Mouse (Mus musculus): ENCODE results near the gene Sp2. TPM values are rescaled to one million over a fixed set of nuclear protein-coding genes. Genes with fewer than 3 reads are reported as not detected.
A peak's percentile ranks its signal among the peaks of the same experiment; 100 is the strongest.

Sp2 gene
- total and polyA plus RNA-seq, 2 experiments from 2014 or later: 5.2 to 13.7 TPM

- DNase-seq (ENCODE audit: low spot score) (no peak), ATAC-seq (ENCODE audit: low FRiP score) (no peak)
- Histone ChIP-seq H3K36me3 (ENCODE audit: insufficient read depth, low read length) (no peaks in the 10 kb centered on the region), H3K9me3 (ENCODE audit: low read length) (no peaks in the 10 kb centered on the region), H3K27ac (ENCODE audit: low read depth, low read length) (no peak overlapping the region), H3K4me1 (ENCODE audit: insufficient read depth, low read length) (peaks cover 5% of the 10 kb centered on the region; the same call in 1 of the 2 replicates), H3K4me2 (ENCODE audit: low read depth, low read length, poor library complexity, severe bottlenecking) (no peak overlapping the region), H3K27me3 (ENCODE audit: insufficient read depth, low read length) (no peaks in the 10 kb centered on the region), H3K9ac (replicated peaks; ENCODE audit: low read length, poor library complexity, severe bottlenecking) (no peak overlapping the region), H3K4me3 (ENCODE audit: low read depth, low read length) (no peak overlapping the region)
- WGBS: 61% methylated on average over 6 of the region's 6 CpGs
- TF ChIP-seq CTCF (IDR thresholded peaks at IDR 0.05): no peak
Measured at GRCm38 (mm10) chr11:96919003-96919402, 63.8 kb downstream of the Sp2 start.

GRCm38 (mm10) chr11:96917415-96917814, 65.3 kb downstream of the Sp2 start:
- H3K27me3 ChIP-seq (ENCODE audit: insufficient read depth, low read length): no peaks in the 10 kb centered on the region
- H3K9ac ChIP-seq (replicated peaks; ENCODE audit: low read length, poor library complexity, severe bottlenecking): no peak overlapping the region
- WGBS: 95% methylated on average over 6 of the region's 6 CpGs
- H3K4me3 ChIP-seq (ENCODE audit: low read depth, low read length): no peak overlapping the region
- no peak overlapping the region for H3K4me2 ChIP-seq (ENCODE audit: low read depth, low read length, poor library complexity, severe bottlenecking)
- H3K9me3 ChIP-seq (ENCODE audit: low read length): no peaks in the 10 kb centered on the region
- DNase-seq (ENCODE audit: low spot score): no peak
- H3K36me3 ChIP-seq (ENCODE audit: insufficient read depth, low read length): no peaks in the 10 kb centered on the region
- no peak for ATAC-seq (ENCODE audit: low FRiP score)
- peaks cover 5% of the 10 kb centered on the region; the same call in 1 of the 2 replicates for H3K4me1 ChIP-seq (ENCODE audit: insufficient read depth, low read length)
- no peak for TF ChIP-seq CTCF (IDR thresholded peaks at IDR 0.05)
- H3K27ac ChIP-seq (ENCODE audit: low read depth, low read length): no peak overlapping the region

GRCm38 (mm10) chr11:96916885-96917396, 65.8 kb downstream of the Sp2 start:
- WGBS: 28% methylated on average over 12 of the region's 13 CpGs
- peaks cover 5% of the 10 kb centered on the region; the same call in 1 of the 2 replicates for H3K4me1 ChIP-seq (ENCODE audit: insufficient read depth, low read length)
- no peak overlapping the region for H3K9ac ChIP-seq (replicated peaks; ENCODE audit: low read length, poor library complexity, severe bottlenecking)
- no peaks in the 10 kb centered on the region for H3K36me3 ChIP-seq (ENCODE audit: insufficient read depth, low read length)
- ATAC-seq (ENCODE audit: low FRiP score): no peak
- DNase-seq (ENCODE audit: low spot score): no peak
- H3K27me3 ChIP-seq (ENCODE audit: insufficient read depth, low read length): no peaks in the 10 kb centered on the region
- H3K9me3 ChIP-seq (ENCODE audit: low read length): no peaks in the 10 kb centered on the region
- peak overlapping the region; percentile 42 for H3K4me2 ChIP-seq (ENCODE audit: low read depth, low read length, poor library complexity, severe bottlenecking)
- peak overlapping the region; percentile 14; the same call in 1 of the 2 replicates for H3K4me3 ChIP-seq (ENCODE audit: low read depth, low read length)
- no peak for TF ChIP-seq CTCF (IDR thresholded peaks at IDR 0.05)
- no peak overlapping the region for H3K27ac ChIP-seq (ENCODE audit: low read depth, low read length)

- ATAC-seq (ENCODE audit: low FRiP score): peak; percentile 98
- peak; percentile 92 for TF ChIP-seq CTCF (IDR thresholded peaks at IDR 0.05)
- under 1% methylated on average over 55 of the region's 55 CpGs for WGBS
- peak within 1 kb of the TSS; percentile 90 for H3K4me2 ChIP-seq (ENCODE audit: low read depth, low read length, poor library complexity, severe bottlenecking)
- no peaks in the 10 kb centered on the region for H3K36me3 ChIP-seq (ENCODE audit: insufficient read depth, low read length)
- peaks cover 5% of the 10 kb centered on the region; the same call in 1 of the 2 replicates for H3K4me1 ChIP-seq (ENCODE audit: insufficient read depth, low read length)
- H3K4me3 ChIP-seq (ENCODE audit: low read depth, low read length): peak within 1 kb of the TSS; percentile 67
- H3K9ac ChIP-seq (replicated peaks; ENCODE audit: low read length, poor library complexity, severe bottlenecking): peak within 1 kb of the TSS; percentile 73
- no peaks in the 10 kb centered on the region for H3K27me3 ChIP-seq (ENCODE audit: insufficient read depth, low read length)
- H3K27ac ChIP-seq (ENCODE audit: low read depth, low read length): peak within 1 kb of the TSS; percentile 71; the same call in 1 of the 2 replicates
- no peaks in the 10 kb centered on the region for H3K9me3 ChIP-seq (ENCODE audit: low read length)
- DNase-seq (ENCODE audit: low spot score): peak; percentile 99
Measured at GRCm38 (mm10) chr11:96916044-96916884, 66.5 kb downstream of the Sp2 start, which contains the start of gene Cdk5rap3. Gene Cdk5rap3 (minus strand): TSS chr11:96916496.

- Histone ChIP-seq H3K36me3 (ENCODE audit: insufficient read depth, low read length) (peaks cover 11% of the 10 kb centered on the region), H3K9me3 (ENCODE audit: low read length) (no peaks in the 10 kb centered on the region), H3K27ac (ENCODE audit: low read depth, low read length) (no peak overlapping the region), H3K4me3 (ENCODE audit: low read depth, low read length) (no peak overlapping the region), H3K4me2 (ENCODE audit: low read depth, low read length, poor library complexity, severe bottlenecking) (no peak overlapping the region), H3K27me3 (ENCODE audit: insufficient read depth, low read length) (no peaks in the 10 kb centered on the region), H3K9ac (replicated peaks; ENCODE audit: low read length, poor library complexity, severe bottlenecking) (no peak overlapping the region), H3K4me1 (ENCODE audit: insufficient read depth, low read length) (peaks cover 5% of the 10 kb centered on the region; the same call in 1 of the 2 replicates)
- ATAC-seq (ENCODE audit: low FRiP score) (no peak), DNase-seq (ENCODE audit: low spot score) (no peak)
- TF ChIP-seq CTCF (IDR thresholded peaks at IDR 0.05): no peak
- 85% methylated on average over 11 of the region's 11 CpGs for WGBS
Measured at GRCm38 (mm10) chr11:96912682-96913081, 70.1 kb downstream of the Sp2 start.

GRCm38 (mm10) chr11:96910003-96910402, 72.8 kb downstream of the Sp2 start:
- Histone ChIP-seq H3K27ac (ENCODE audit: low read depth, low read length) (no peak overlapping the region), H3K9ac (replicated peaks; ENCODE audit: low read length, poor library complexity, severe bottlenecking) (no peak overlapping the region), H3K9me3 (ENCODE audit: low read length) (no peaks in the 10 kb centered on the region), H3K4me1 (ENCODE audit: insufficient read depth, low read length) (no peaks in the 10 kb centered on the region), H3K4me2 (ENCODE audit: low read depth, low read length, poor library complexity, severe bottlenecking) (no peak overlapping the region), H3K36me3 (ENCODE audit: insufficient read depth, low read length) (peaks cover 12% of the 10 kb centered on the region), H3K4me3 (ENCODE audit: low read depth, low read length) (no peak overlapping the region), H3K27me3 (ENCODE audit: insufficient read depth, low read length) (no peaks in the 10 kb centered on the region)
- peak; percentile 91 for TF ChIP-seq CTCF (IDR thresholded peaks at IDR 0.05)
- 16% methylated on average over 7 of the region's 7 CpGs for WGBS
- 0 out of 2 replicates have a peak, but pooled peaks have one; percentile 44 for ATAC-seq (ENCODE audit: low FRiP score)
- DNase-seq (ENCODE audit: low spot score): peak; percentile 91

Measured in midbrain, postnatal 0 days (tissue).